Mouse (Mus musculus): ENCODE data around the gene Hkdc1.

Gene Hkdc1

DNA sequence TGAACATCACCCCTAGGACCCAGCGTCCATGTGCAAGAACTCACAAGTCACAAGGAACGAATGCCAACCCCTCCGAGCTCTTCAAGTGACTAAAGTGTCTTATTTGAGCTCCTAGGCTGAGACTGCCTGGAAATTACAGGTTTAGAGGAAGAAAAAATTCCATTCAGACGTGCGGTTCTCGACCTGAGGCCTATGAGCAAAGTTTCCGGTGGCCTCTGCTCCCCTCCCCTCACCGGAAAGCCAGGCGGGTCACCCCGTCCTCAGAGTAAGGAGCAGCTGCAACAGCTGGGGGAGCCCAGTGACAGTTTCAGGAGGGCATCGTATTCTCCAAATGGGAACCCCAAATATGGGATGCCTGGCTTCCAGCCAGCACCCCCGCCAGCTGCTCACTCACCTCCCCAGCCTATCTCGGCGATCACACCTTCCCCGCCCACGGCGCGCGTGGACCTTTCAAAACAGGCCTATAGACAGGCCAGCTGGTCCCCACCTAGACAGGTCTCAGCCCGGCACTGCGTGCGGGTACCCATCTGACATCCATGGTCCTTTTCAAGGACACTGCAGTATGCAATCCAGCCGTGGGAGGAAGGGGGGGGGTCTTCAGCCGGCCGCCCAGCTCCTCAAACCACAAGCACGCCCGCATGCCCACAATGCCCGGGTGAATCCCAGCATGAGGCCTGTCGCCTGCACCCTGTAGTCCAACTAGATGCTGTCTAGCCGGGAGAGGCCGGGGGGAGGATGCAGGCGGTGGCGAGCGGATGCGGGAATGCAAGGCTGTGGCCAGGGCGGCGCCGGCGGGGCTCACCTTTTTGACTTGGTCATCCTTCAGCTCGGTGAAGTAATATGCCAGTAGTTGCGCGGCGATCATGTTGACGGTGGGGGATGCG, 82.8 kb downstream of the Hkdc1 start:
- ChIA-PET CTCF (interaction anchor here in 3 of 4 experiments (0.6 to 1.5 kb wide), 9 partner anchors 10 to 502 kb away, joined by 3 to 5 read pairs (median 3); partner anchors contain the start of gene Vps26a (in 1 of the 3)), POLR2A (interaction anchor here in 3 of 4 experiments (0.5 to 4.0 kb wide), 43 partner anchors 9 to 982 kb away, joined by 3 to 27 read pairs (median 3); partner anchors contain the start of genes Vps26a (in 2 of the 3), 4930507D05Rik (in 1 of the 3), Ccar1 (in 1 of the 3) and Ddx50 (in 1 of the 3))

DNA sequence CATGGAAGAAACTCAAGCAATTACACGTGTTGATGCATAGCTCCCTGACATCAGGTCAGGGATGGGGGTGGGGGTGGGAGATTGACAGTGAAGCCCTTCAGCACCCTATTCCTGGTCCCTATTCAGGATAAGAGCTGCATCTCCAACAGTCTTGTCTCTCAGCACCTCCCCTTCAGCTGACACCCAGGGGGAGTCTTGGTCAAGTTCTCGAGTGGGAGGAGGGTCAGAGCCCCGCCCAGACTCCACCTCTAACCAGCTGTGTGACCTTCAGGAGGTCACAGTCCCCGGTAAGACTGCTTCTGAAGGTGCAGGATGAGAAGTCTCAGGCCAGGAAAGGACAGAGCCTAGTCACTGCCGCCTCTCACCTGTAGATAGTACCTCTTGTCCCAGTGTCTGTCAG, 83.7 kb downstream of the Hkdc1 start:
- CTCF ChIA-PET, result interaction anchor here (0.6 to 1.9 kb wide), 9 partner anchors 9 to 863 kb away, joined by 3 to 5 read pairs (median 4); partner anchors contain the start of gene Lrrc20 (in 1 of the 4)

DNA sequence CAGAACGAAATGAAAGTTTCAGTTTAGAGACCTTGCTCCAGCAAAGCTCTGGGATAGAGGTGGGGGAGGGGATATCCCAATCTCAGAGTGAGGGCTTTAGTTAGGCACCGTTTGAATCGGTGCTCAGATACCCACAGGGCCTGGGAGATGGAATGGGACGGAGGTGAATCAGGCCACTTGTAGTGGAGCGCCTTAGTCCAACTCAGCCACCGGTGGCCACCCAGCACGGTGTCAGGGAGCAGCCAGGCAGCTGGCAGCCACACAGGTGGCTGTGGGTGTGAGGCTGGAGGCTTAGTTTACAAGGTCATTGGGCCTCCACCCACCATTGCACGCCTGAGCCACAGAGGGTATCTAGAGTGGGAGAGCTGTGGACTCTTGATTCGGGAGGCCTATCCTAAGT, 84.1 kb downstream of the Hkdc1 start:
- ChIA-PET CTCF (interaction anchor here (0.6 to 1.9 kb wide), 8 partner anchors 8 to 863 kb away, joined by 3 to 5 read pairs (median 4); partner anchors contain the start of gene Lrrc20 (in 1 of the 4)), POLR2A (interaction anchor here (0.6 to 4.0 kb wide), 35 partner anchors 8 to 422 kb away, joined by 3 to 27 read pairs (median 4); partner anchors contain the start of genes 4930507D05Rik (in 2 of the 4), Supv3l1 (in 2 of the 4), Vps26a (in 2 of the 4) and Tacr2 (in 1 of the 4))

More for the DNA sequence above, 83.7 kb downstream of the Hkdc1 start:
- POLR2A ChIA-PET, result interaction anchor here (0.6 to 4.0 kb wide), 36 partner anchors 9 to 510 kb away, joined by 3 to 27 read pairs (median 4); partner anchors contain the start of genes Vps26a (in 2 of the 4), 4930507D05Rik (in 1 of the 4), Supv3l1 (in 1 of the 4) and Tacr2 (in 1 of the 4)

DNA sequence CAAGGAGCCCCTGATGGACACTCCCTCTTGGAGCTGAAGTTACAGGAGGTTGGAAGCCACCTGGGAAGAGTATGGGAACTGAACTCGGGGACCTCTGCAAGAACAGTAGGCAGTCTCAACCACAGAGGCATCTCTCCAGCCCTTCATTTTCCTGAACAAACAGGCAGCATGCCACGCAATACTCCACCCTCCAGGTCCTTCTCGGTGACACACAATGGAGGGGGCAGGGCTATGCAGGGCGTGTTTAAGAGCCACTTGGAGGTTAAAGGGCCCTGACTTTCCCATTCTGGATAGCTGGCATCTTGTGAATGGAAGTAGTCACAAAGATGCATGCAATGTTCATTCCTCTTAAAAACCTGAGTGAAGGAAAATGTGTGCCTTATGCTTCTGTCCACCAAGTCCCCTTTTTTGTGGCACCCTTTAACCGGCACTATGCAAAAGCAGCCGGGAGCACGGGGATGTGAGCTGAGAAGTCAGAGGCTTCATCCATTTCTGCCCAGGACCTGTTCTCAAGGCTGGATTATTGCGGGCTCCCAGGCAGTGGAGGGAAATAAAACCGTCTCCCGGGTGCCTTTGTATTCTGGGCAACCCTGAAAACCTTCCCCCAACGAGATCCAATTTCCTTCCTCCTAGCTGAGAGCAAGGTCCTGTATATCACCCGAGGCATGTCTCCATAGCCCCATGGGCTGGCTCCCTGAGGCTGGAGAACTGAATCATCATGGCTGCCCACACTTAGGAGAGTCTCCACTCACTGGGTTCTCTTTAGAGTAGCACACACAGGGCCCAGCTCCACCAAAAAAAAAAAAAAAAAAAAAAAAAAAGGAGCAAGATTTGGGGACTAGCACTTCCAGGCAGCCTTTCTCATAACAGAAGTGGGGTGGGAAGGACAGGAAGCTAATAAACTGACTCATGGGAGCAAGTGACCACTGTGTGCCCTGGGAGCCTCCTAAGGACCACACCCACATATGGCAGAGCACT, 85.4 kb downstream of the Hkdc1 start:
- POLR2A ChIA-PET, result interaction anchor here (0.6 to 4.0 kb wide), 24 partner anchors 8 to 562 kb away, joined by 3 to 27 read pairs (median 4); partner anchors contain the start of genes 4930507D05Rik (in 2 of the 4), Supv3l1 (in 2 of the 4) and Vps26a (in 2 of the 4)

DNA sequence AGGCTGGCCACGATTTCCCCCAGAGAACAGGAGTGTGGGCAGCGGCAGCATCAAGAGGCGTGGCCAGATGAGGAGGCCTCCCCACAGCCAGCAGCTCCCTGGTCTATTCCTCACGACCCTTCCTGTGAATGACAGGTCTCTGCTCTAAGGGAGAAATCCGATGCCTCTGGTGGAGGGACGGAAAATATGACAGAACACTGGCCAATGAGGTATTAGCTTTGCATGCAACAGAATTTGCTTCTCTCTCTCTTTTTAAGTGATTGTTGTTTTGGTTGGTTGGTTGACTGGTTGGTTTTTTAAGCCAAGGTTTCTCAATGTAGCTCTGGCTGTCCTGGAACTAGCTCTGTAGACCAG, 86.9 kb downstream of the Hkdc1 start:
- POLR2A ChIA-PET, result interaction anchor here in 2 of 4 experiments (0.6 to 3.5 kb wide), 7 partner anchors 8 to 115 kb away, joined by 3 to 10 read pairs (median 4); partner anchors contain the start of genes 4930507D05Rik (in 1 of the 2) and Supv3l1 (in 1 of the 2)
- CTCF ChIA-PET, result interaction anchor here in 2 of 4 experiments (0.6 to 1.5 kb wide), 3 partner anchors 74 to 150 kb away, joined by 3 to 6 read pairs (median 5); no protein-coding TSS in a partner anchor

More for the DNA sequence above, 85.4 kb downstream of the Hkdc1 start:
- CTCF ChIA-PET, result interaction anchor here in 3 of 4 experiments (0.6 to 1.9 kb wide), 7 partner anchors 38 to 155 kb away, joined by 3 to 5 read pairs (median 4); no protein-coding TSS in a partner anchor

DNA sequence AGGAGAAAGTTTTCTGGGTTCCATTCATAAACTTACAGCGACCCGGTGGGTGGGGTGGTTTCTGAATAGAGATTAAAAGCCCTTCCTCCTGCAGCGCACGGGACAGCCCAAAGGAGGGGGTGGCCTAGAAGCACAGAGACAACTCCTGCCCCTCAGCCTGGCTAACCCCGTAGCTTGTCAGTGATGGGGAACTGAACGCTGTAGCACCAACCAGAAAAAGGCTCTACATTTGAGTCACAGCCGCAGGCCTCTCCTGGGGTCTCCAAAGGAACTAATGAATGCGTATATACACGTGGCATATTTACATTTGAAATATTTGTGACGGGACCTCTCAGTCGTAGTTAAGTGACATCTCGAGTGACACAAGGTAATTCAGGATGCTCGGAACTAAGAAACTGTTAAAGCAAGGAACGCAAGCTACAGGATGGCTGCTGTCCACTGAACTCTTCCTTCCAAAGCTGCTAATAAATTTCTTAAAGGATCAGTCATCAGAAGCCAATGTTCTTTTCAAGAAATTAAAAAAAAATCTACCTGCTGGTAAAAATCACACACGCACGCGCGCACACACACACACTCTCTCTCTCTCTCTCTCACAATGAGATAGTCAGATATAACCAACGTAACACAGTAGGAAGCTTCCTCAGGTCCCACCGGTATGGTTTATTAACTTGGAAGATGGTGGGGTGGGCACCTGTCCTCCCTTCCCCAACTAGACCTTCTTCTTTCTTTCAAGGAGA, 87.4 kb downstream of the Hkdc1 start:
- POLR2A ChIA-PET, result interaction anchor here in 3 of 4 experiments (0.6 to 3.5 kb wide), 6 partner anchors 8 to 506 kb away, joined by 3 to 10 read pairs (median 4); partner anchors contain the start of genes 4930507D05Rik (in 1 of the 3) and Supv3l1 (in 1 of the 3)
- CTCF ChIA-PET, result interaction anchor here in 2 of 4 experiments (0.6 to 1.4 kb wide), 2 partner anchors 74 to 150 kb away, joined by 3 to 6 read pairs; no protein-coding TSS in a partner anchor

DNA sequence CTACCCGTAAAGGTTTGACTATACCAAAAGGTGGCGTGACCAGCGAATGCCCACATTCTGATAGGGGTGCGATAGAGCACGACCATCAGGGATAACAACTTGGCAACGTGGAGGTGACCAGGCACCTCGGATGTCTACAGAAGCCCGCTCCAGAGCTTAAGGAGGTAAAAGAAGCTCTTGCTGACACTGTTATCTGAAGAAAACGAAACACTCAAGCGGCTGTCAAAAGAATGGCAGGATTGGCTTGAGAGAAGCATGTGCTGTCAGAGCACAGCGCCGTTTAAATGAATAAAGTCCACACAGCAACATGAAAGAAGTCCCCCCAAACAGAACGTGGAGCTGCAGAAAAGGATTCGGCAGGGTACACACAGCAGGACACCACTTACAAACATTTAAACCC, 89.0 kb downstream of the Hkdc1 start:
- ChIA-PET POLR2A (interaction anchor here in 2 of 4 experiments (0.6 to 1.3 kb wide), 3 partner anchors 10 to 167 kb away, joined by 3 read pairs; no protein-coding TSS in a partner anchor), CTCF (interaction anchor here in 1 of 4 experiments (2.0 kb wide), 1 partner anchor 72 kb away, joined by 5 read pairs; no protein-coding TSS in a partner anchor)
